Mouse (Mus musculus) heart, postnatal 0 days (tissue): Measurements from ENCODE around the gene Srsf1. TPM values are rescaled to one million over a fixed set of nuclear protein-coding genes. Genes with fewer than 3 reads are reported as not detected.

Source experiments
- ATAC-seq: fragments of 200-750 bp; cut with Nextera tagmentation; 2 replicates; pipeline ENCODE4 v1.8.0; 2017; ENCODE audit warnings: low read depth, moderate number of reproducible peaks, moderate library complexity; ENCODE audit not compliant: insufficient read depth
- DNase-seq: peaks from one replicate; pipeline ENCODE4 v3.0.0-alpha.2; 2016; ENCODE audit warnings: low spot score
- H3K27ac ChIP-seq: fragments of 300-500 bp; sonication (generic); 2 replicates; pipeline ENCODE4 v1.5.1; 2014; ENCODE audit warnings: low read depth, mild to moderate bottlenecking
- H3K27me3 ChIP-seq: fragments of 300-500 bp; sonication (generic); 2 replicates; pipeline ENCODE4 v1.6.1; 2014; ENCODE audit warnings: low read length, mixed read lengths; ENCODE audit not compliant: control insufficient read depth, insufficient read depth
- H3K36me3 ChIP-seq: fragments of 300-500 bp; sonication (generic); replicated peaks from 2 replicates; pipeline ENCODE4 v1.6.1; 2014; ENCODE audit warnings: low read length, mixed read lengths; ENCODE audit not compliant: control insufficient read depth, insufficient read depth
- H3K4me1 ChIP-seq: fragments of 300-500 bp; sonication (generic); 2 replicates; pipeline ENCODE4 v1.6.1; 2014; ENCODE audit warnings: antibody characterized with exemption; ENCODE audit not compliant: control insufficient read depth, insufficient read depth
- H3K4me2 ChIP-seq: fragments of 300-500 bp; sonication (generic); 2 replicates; pipeline ENCODE4 v1.6.1; 2014; ENCODE audit warnings: low read depth, mild to moderate bottlenecking, low read length, moderate library complexity
- H3K4me3 ChIP-seq: fragments of 300-500 bp; sonication (generic); 2 replicates; pipeline ENCODE4 v1.5.1; 2014; ENCODE audit warnings: low read depth, low read length
- H3K9ac ChIP-seq: fragments of 300-500 bp; sonication (generic); replicated peaks from 2 replicates; pipeline ENCODE4 v1.6.1; 2014; ENCODE audit warnings: low read depth, low read length, mixed read lengths
- H3K9me3 ChIP-seq: fragments of 300-500 bp; sonication (generic); replicated peaks from 2 replicates; pipeline ENCODE4 v1.6.1; 2016; ENCODE audit warnings: low read length; ENCODE audit not compliant: control insufficient read depth
- CTCF ChIP-seq: IDR thresholded peaks from 2 replicates; pipeline ENCODE4 v1.5.1; 2016; ENCODE audit warnings: antibody characterized with exemption, control low read depth, low read depth
- EP300 ChIP-seq: IDR thresholded peaks from 2 replicates; pipeline ENCODE4 v1.6.1; 2016; ENCODE audit warnings: antibody characterized with exemption, low read depth
- WGBS: fragments of 180-500 bp; shearing (Covaris S2); extraction: QIAGEN DNeasy Blood & Tissue Kit; methylation state at CpG from one replicate; pipeline ENCODE4 v1.1.7; 2014; 5-methylcytosine and 5-hydroxymethylcytosine counted together
- polyA plus RNA-seq: library from polyadenylated mRNA; unstranded; fragments of >200 nt; fragmentation: Nextera tagmentation; extraction: Ambion mirVana; gene quantifications from 2 replicates; pipeline ENCODE4 v1.2.1, GENCODE M21; 2015
- total RNA-seq: library from RNA; depleted of rRNA; stranded (reverse); fragments of >200 nt; gene quantifications from 2 replicates; pipeline ENCODE4 v1.2.3, GENCODE M21; 2014; ENCODE audit warnings: low replicate concordance

The Srsf1 gene
- total and polyA plus RNA-seq, 2 experiments from 2014 or later = 83.5 to 195 TPM

GRCm38 (mm10) chr11:88089150-88089549, 42.0 kb downstream of the Srsf1 start:
- Histone ChIP-seq H3K9ac (no peak overlapping the region), H3K36me3 (peaks cover 5% of the 10 kb centered on the region; the same call in 1 of the 2 replicates), H3K27ac (no peak overlapping the region), H3K4me3 (no peak overlapping the region), H3K9me3 (no peaks in the 10 kb centered on the region), H3K27me3 (no peaks in the 10 kb centered on the region), H3K4me1 (peaks cover 6% of the 10 kb centered on the region), H3K4me2 (no peak overlapping the region)
- DNase-seq = no peak
- TF ChIP-seq EP300 (0 out of 2 replicates have a peak, but pooled peaks have one; percentile 54), CTCF (no peak)
- WGBS = 59% methylated on average over 5 of the region's 5 CpGs
- no peak for ATAC-seq

- DNase-seq = no peak
- Histone ChIP-seq H3K36me3 (no peaks in the 10 kb centered on the region), H3K4me2 (no peak overlapping the region), H3K9me3 (no peaks in the 10 kb centered on the region), H3K4me3 (no peak overlapping the region), H3K4me1 (peaks cover 6% of the 10 kb centered on the region), H3K27me3 (no peaks in the 10 kb centered on the region), H3K9ac (no peak overlapping the region), H3K27ac (no peak overlapping the region)
- no peak for TF ChIP-seq CTCF
- no peak for TF ChIP-seq EP300
- 67% methylated on average over 5 of the region's 5 CpGs for WGBS
- no peak for ATAC-seq
Measured at GRCm38 (mm10) chr11:88090293-88090692, 43.1 kb downstream of the Srsf1 start.

DNA sequence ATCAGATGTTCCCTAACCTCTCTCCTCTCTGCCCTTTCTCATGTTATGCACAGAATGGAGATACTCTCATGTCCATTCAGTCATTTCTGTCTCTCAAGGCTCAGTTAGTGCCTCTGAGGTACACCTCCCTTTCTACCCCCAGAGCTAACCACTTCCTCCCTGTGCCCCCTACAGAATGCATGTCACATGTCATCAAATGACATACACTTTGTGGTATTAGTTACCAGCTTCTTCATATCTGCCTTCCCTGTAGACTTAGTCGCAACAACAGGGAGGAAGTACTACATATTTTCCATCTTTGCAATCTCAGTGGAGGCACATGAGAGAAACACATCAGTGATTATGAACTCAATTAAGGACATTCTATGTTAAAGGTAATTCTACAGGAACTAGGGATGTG, 44.8 kb downstream of the Srsf1 start:
- ATAC-seq (no peak), DNase-seq (no peak)
- Histone ChIP-seq H3K4me2 (no peak overlapping the region), H3K9me3 (no peaks in the 10 kb centered on the region), H3K27ac (no peak overlapping the region), H3K36me3 (no peaks in the 10 kb centered on the region), H3K9ac (no peak overlapping the region), H3K4me1 (peaks cover 9% of the 10 kb centered on the region), H3K27me3 (no peaks in the 10 kb centered on the region), H3K4me3 (no peak overlapping the region)
- TF ChIP-seq CTCF (no peak), EP300 (no peak)
- WGBS = 41% methylated on average over 1 of the region's 1 CpGs

GRCm38 (mm10) chr11:88097173-88097572, 50.0 kb downstream of the Srsf1 start:
- WGBS = 16% methylated on average over 4 of the region's 4 CpGs
- peak; percentile 38 for DNase-seq
- Histone ChIP-seq H3K9ac (no peak overlapping the region), H3K4me2 (peak overlapping the region; percentile 2; the same call in 1 of the 2 replicates), H3K27me3 (no peaks in the 10 kb centered on the region), H3K4me3 (no peak overlapping the region), H3K9me3 (no peaks in the 10 kb centered on the region), H3K4me1 (peaks cover 29% of the 10 kb centered on the region), H3K36me3 (no peaks in the 10 kb centered on the region), H3K27ac (peak overlapping the region; percentile 32; the same call in 1 of the 2 replicates)
- ATAC-seq = no peak
- TF ChIP-seq EP300 (no peak), CTCF (no peak)

DNA sequence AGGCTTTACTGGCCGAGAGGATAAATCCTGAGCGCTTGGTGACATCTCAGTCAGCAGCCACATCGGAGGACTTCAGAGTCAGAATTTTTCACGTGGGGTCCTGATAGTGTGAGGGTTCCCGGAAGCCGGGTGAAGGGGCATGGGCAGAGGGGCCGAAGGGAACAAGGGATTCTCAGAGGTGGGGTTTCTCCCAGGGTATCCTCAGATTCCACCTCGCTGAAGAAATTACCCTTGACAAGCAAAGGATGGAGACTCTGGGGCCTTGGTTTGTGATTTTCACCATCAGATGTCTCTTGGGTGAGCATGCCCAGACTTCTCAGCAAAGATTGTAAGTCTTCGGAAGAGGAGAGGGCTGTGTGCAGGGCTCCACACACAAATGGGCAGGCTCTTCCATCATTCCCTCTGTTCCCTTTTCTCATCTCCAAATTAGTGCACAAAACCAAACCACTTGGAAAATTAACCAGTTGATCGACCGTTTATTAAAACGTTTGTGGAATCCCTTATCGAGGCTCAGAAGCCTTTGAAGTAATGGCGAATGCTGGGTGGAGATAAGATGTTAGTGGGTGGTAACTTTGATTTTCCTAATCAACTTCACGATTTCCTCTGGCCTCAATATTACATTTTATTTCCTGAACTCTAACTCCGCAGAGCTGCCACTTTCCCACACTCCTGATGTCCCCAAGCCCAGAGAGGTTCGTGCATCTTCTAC, 51.0 kb downstream of the Srsf1 start, which contains the start of gene Cuedc1:
TSS of gene Cuedc1 (plus strand) at position 38 of the 709 bp plus-strand sequence.
- ATAC-seq = no peak

More for the DNA sequence above, 51.0 kb downstream of the Srsf1 start, which contains the start of gene Cuedc1:
- Histone ChIP-seq H3K4me2 (peak within 1 kb of the TSS; percentile 98), H3K36me3 (no peaks in the 10 kb centered on the region), H3K9ac (peak within 1 kb of the TSS; percentile 98), H3K9me3 (no peaks in the 10 kb centered on the region), H3K27ac (peak within 1 kb of the TSS; percentile 98), H3K27me3 (no peaks in the 10 kb centered on the region), H3K4me1 (peaks cover 29% of the 10 kb centered on the region), H3K4me3 (peak within 1 kb of the TSS; percentile 89)
- DNase-seq = no peak
- TF ChIP-seq EP300 = no peak
- no peak for TF ChIP-seq CTCF
- 26% methylated on average over 17 of the region's 17 CpGs for WGBS
